Mouse (Mus musculus): ENCODE measurements at regions not wholly inside any gene's neighbourhood (a gene's known extent, or its start where the extent isn't known, plus 50 kb on each side); places are given as distances from the start of the nearest gene placed in this dataset.

DNA sequence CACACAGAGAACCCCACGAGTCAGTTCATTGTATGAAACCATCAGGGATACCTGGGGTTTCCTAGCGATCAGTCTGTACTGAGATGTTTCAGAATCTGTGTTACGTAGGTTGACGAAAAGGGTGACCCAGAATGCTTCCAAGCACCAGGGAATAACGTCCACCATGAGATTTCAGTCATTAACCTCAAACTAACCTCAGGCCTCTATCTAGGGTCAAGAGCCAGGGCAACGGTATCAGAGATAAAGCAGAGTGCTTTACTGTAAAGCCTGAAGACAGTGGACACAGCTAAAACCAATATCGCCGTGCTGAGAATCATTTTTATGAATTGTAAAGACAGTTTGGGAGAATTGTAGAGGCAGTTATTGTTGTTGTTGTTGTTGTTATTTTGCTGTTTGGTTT lies 52.9 kb upstream of the Errfi1 start:
- DNase-seq (ENCODE audit: low read depth): no peak

DNA sequence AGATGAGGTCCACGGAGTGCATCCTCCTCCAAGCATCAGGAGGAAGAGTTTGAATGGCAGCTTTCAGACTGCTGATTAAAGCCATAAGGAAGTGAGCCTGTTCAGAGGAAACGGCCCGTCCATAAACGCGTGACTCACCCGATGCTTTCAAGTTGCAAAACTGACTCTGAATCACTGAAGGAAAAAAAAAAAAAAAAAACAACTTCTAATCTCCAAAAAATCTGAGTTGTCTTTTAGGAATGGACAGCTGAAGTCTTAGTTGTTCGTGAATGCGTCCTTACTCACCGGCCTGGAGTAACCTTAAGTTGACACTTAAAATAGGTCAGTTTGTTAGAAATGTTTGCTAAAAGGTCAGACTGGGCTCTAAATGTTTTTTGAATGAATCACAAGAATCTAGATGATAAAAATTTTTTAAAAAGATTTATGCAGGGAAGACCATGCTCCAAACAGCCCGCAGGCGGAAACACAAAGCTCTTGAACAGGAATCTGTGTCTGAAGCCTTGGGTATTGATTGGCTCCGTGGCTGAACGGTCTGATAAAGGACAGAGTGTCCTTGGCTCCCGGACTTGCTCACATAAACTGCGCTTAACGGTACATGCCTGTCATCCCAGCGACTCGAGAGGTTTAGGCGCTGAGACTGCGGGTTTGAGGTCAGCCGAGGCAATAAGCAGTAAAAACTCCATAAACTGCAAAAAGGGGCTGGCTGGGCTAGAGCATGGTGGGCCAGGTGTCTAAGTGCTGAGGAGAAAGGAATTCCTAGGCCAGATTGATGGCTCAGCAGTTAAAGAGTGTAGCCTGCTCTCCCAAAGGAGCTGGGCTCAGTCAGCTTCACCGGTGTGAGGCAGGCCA lies 53.9 kb upstream of the Errfi1 start:
- DNase-seq (ENCODE audit: low read depth): no peak

DNA sequence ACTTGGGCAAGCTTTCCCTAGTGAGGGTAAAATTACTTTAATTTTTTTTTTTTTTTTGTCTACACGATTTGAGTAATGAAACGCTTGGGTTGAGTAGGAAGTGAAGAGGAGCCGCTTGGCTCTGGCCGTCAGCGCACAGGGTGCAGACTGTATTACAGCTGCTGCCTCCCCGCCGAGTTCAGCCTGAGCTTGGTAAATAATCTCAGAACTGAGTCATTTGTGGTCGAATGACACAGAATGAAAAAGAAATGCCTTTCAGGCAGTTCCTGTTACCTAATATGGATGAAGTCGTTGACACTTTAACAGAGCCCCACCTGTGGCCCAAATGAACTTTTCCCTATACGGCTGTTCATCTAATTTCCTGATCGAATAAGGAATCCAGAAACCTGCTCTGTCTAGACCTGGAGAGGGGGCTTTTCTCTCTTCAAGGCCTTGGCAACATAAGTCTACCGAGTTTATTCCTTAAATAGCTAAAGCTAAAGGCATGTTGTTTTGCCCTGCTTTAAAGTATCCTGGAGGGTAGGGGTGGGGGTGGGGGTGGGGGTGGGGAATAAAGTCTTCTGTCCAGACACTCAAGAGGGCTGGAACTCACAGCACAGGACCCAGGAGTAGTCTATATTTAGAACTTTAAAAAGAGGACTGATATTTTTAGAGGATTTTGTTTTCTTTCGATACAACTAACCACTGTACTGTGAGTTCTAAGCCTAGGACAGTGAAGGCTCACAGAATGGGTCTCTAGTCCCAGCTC lies 54.8 kb upstream of the Errfi1 start:
- no peak for DNase-seq (ENCODE audit: low read depth)

DNA sequence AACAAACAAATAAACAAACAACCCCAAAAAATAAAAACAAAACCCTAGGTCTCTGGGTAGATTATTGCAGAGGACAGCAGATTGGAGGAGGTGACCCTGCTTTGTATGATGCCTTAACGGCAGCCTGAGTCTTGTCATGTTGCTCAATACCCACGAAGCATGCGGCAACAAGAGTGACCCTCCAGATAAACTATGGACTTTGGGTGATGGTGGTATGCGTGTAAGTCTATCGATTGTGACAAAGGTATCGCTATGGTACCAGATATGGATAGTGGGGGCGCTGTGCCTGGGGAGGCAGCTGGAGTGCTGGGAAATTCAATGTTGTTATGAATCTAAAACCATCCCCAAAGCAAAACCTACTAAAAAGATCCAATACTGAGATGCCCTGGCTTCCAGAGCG lies 55.4 kb upstream of the Errfi1 start:
- DNase-seq (ENCODE audit: low read depth): no peak

DNA sequence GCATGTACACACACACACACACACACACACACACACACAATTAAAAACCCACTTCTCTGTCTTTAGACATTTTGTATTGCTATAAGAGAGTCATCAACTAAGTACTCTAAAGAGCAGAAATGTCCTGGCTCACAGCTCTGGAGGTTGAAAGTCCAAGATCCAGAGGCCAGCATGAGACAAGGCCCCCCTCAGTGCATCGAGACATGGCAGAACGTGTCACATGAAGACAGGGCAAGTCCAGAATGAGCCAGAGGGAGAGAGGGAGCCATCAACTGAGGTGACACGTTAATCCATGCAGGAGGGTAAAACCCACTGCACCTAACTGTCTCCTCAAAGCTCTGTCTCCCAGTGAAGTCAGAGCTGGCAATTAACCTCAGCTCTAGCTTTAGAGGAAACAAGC lies 56.7 kb upstream of the Errfi1 start:
- DNase-seq (ENCODE audit: low read depth): no peak

DNA sequence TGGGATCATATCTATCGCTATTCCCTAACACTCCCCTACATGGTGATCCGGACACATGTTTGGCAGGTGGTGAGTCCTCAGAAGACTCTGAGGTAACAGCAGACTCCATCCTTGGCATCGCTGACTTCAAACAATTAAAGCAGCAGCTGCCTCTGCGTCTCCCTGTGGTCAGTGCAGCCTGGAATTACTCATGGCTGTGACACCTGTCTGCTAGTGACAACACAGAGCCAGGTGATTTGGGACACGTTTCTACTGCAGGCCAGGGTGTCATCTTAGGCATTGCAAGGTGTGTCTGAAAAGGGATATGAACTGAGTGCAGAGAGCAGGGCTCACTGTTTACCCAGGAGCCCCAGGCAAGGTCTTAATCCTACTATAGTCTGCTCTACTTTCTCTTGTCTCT lies 58.8 kb upstream of the Errfi1 start:
- DNase-seq (ENCODE audit: low read depth): no peak

DNA sequence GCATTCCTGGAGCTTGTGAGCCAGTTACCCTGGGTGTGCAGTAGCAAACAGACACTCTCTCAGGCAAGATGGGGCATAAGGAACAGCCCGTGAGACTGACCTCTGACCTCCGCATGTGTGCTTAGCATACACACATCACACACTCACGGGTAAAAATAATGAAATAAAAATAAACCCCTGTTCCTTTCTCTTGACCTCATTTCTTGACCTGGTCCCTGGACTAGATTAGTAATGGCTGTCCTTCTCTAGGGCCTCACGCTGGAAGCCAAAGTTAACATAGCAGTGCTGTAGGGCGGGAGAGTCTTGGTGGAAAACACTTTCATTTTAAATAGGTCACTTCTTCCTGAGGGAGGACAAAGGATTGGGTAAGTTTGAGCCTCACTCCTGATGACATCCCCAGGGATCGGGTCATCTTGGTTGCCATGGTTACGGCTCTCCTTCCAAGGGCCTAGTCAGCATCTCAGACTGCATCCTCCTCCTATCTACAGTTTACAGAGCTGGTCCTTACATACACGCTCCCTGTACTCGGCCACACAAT lies 59.4 kb upstream of the Errfi1 start:
- no peak for DNase-seq (ENCODE audit: low read depth)

DNA sequence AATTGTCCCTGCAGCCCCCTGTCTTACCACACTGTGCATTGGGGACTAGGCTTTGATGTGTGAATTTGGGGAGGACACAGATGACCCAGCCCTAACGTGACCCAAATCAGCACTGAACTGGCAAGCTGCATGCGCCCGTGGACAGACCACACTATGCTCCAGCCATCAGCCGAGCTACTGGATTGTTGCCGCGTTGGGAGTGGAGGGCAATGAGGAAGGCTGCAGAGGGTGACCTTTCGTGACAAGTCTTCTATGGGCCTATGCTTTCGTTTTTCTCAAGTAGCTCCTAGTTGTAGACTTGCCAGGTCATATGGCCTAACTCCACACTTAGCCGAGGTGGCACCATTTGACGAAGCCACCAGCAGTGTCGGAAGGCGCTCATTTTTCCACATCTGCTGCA lies 60.6 kb upstream of the Errfi1 start:
- no peak for DNase-seq (ENCODE audit: low read depth)

DNA sequence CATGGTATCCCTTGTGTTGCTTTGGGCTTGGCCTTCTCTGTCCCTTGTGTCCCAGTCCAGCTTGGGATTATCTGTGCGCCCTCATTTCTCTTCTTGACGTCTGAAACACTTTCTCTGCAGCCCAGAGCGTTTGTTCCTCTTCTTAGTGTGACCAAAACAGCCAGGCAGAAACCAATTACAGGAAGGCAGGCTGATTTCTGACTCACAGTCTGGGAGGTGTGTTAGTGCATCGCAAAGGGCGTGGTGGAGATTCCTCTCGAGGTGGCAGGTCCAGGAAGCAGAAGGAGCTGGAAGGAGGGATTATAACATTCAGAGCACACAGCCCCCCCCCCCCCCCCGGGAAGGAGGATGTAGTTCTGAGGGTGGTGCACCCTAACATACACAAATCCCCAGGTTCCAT lies 64.6 kb upstream of the Errfi1 start:
- no peak for DNase-seq (ENCODE audit: low read depth)

DNA sequence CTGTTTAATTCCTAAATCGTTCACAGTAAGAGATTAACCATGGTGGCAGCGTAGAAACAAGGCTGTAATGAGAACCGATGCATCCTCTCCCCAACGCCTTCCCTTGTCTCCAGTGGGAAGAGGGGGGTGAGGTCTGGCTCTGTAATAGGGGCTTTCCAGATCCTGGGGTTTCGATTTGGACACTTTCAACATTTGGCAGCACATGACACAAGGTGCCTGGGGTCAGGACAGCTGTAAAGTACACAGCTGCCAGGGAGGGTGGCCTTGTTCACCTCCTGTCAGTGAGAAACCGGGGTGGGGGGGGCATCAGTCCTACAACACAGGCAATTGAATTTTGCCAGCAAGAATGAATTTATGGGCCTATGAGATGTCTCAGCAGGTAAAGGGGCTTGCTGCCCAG lies 66.6 kb upstream of the Errfi1 start:
- DNase-seq (ENCODE audit: low read depth): no peak

DNA sequence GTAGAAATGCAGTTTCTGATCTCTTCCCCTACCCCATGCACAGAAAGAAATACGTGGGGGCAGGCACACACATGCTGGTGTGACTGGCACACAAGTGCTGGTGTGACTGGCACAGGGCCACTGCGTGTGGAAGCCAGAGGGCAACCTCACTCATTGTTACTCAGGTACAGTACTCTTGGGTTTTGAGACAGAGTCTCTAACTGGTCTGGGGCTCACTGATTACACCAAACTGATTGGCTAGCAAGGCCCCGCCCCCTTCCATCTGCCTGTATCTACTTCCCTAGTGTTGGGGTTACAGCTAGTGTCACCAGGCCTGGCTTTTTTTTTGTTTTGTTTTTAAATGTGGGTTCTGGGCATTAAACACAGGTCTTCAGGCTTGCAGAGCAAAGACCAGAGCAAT lies 67.1 kb upstream of the Errfi1 start:
- no peak for DNase-seq (ENCODE audit: low read depth)

DNA sequence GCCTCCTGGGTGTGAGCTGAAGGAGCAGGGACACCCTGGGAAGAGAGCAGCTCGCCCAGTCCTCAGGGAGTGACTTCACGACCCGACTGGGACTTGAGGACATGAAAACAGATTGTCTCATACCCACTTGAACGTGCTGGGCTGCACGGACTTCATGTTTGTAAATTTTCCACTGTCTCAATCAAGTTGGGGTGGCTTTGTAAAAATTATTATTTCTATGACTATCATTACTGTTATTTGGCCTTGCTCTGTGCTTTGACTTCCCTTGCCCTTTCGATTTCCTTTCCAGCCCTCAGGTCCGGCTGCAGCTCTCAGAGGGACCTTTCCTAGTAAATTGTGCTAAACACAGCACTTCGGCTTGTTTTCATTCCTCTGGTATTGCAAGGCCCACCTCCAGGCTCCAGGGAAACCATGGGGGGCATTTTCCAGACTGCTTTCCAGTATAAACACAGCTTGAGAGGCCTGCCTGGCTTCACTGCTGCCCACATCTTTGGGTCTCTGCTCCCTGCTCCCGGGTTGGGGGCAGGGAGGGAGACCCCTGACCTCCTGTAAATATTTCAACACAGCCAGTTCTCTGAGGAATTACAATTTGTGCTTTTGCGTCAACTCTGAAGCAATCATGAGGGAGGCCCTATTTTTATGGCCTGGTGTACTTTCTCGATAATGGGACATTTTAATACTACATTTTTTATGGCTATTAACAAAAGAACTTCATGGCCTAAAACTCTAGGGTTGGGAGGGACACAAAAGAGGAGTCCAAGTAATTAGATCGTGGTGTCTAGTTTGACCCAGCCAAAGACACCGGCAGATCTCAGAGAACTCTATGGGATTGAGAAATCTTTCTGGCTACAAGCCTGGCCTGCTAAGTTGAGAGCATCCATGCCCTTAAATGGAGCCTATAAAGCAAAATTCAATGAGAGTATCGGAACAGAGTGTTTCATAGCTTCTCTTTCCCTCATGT lies 68.9 kb upstream of the Errfi1 start:
- DNase-seq (ENCODE audit: low read depth): no peak

DNA sequence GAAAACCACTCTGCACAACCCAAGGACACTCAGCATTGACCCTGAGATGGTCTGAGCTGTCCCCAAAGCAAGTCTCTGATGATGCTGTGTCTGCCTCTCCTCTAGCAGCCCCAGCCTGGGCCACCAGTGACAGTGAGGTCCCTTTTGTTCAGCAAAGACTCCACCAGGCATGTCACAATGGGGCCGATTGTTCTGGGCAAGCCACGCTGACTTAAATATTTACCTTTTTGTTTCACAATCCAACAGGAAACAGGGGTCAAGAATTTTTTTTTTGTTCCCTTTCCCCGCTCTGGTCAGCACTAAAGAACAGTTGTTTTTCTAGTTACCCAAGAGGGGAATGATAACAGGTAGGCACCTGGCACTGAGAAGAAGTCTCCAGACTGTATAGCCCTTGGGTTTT lies 72.4 kb upstream of the Errfi1 start:
- no peak for DNase-seq (ENCODE audit: low read depth)

DNA sequence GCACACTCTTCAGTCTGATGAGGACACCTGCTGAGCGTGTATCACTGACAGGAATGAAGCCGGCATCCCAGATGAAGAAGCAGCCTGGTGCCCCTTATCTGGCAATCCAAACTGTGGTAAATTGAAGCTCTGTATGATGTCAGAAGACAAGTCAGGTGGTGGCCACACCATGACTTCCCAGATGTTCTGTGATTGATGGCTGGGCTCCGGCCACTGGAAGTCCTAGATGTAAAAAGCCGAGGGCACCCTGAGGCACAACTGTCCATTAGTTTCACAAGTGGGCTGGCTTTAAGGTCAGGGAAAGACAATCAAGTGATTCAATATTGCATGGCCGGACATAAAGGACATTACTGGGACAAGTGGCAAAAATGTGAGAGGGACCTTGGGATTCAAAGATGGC lies 74.4 kb upstream of the Errfi1 start:
- DNase-seq (ENCODE audit: low read depth): no peak

DNA sequence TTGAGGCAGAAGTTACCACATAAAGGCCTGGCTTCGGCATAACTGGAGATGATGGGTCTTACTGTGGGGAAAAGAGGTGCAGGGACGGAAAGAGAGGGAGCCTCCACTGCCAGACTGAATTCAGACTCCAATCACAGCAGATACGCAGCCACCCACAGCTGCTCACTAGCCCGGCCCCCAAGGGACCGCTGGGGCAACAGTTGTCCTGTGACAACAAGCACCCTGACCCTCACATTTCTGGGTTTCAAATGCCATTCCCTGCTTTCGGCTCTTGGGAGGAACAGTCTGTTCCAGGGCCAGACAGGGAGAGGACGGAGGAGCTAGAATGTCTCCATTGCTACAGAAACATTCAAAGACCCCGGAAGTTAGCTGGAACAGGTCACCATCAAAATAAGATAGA lies 75.0 kb upstream of the Errfi1 start:
- DNase-seq (ENCODE audit: low read depth): no peak

DNA sequence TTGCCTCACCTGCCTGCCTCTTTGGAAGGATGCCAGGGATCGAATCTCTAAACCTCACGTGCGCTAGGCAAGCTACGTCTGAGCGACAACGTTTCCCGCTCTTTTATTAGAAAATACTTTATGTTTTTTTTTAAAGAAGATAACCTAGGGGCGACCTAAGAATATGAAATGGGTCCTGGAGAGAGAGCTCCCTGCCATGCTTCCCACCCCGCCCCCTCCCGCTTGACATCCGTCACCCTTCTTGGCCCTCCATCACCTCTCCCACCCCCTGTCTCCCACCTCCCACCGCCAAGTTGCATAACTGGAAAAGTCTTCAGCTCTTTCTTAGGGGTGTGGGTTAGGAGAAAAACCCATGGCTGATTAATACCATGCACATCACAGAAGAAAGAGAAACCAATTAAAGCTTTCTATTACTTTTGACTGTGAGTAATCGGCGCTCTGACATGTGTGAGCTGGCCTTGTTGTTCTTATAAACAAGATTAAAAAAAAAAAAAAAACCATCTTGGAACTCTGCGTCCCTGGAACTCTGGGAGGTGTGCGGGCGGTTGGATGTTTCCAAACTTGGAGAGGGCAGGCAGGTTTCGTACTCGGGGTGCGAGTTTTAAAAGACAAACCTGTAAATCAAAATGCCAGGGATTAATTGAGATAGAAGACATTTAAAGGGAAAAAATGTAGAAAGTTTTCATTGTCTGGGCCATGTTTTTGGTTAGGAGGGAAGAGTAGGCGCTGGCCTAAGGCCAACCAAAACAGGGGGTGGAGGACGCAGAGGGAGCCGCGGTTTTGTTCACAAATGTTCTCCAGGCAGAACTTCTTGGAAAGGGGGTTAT lies 77.8 kb upstream of the Errfi1 start:
- DNase-seq (ENCODE audit: low read depth): no peak

DNA sequence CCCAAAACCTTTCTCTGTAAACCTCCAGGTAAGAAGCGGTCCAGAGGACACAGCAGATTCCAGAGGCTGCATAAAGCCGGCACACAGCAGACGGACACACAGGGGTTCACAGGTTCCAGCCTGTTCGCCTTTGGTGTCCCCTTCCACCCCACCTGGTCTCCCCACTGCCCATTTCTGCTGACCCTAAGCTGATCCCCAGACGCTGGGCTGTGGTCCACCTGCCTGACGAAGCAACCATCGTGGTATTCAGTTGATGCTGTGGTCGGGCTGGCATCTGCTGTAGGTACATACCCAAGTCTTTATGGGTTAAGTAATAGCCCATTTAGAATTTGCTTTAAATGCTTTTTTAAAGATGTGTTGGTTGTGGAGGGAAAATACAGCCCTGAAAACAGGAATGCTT lies 78.4 kb upstream of the Errfi1 start:
- DNase-seq (ENCODE audit: low read depth): no peak

DNA sequence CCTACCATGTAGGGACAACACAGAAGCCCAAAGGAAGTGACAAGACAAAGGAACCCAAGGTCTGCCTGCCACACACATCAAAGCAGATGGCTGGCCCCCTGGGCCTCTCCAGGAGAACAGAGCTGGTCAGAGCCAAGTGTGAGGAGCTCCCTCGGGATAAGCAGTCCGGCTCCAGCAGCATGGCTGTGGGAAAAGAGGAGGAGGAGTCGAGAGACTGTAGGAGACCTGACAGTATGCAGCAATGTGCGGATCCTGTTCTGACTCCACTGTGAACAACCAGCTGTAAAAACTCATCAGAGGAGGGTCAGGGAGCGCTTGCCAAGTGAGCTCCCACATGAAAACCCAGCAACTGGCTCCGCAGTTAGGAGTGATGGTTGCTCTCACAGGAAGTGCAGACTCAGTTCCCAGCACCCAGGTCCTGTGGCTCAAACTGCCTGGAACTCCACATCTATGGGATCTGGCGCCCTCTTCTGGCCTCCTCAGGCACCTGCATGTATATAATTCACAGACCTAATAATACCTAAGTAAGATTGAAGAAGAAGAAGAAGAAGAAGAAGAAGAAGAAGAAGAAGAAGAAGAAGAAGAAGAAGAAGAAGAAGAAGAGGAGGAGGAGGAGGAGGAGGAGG lies 79.3 kb upstream of the Errfi1 start:
- DNase-seq (ENCODE audit: low read depth): no peak

DNA sequence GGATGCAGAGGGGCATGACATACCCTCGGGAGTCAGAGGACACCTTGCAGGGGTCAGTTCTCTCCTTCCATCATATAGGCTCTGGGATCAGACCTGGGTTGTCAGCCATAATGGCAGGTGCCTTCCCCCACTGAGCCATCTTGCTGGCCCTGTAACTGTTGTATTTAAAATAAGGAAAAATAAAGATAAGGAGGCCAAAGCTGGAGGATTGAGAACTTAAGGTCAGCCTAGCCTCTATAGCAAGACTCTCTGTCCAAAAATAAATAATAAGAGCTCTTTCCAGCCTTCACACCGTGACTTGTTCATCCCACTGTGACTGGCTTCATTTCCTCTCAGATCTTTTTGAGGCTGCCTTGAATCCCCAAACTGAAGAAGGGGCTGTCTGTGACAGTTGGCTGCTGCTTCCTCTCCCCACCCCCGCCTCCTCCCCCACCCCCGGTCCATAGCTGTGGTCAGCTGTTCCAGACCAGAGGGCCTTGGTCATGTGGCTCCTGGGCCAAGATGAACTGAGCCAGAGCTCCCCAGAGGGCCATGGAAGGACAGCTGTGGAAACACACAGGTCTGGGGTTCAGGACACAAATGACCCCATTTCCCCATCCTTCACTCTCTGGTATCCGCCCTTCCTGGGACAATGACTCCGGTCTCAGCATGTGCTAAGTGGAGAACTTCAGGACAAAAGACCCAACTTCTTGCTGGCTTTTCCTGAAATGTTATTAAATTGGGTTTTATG lies 81.6 kb upstream of the Errfi1 start:
- DNase-seq (ENCODE audit: low read depth): no peak

DNA sequence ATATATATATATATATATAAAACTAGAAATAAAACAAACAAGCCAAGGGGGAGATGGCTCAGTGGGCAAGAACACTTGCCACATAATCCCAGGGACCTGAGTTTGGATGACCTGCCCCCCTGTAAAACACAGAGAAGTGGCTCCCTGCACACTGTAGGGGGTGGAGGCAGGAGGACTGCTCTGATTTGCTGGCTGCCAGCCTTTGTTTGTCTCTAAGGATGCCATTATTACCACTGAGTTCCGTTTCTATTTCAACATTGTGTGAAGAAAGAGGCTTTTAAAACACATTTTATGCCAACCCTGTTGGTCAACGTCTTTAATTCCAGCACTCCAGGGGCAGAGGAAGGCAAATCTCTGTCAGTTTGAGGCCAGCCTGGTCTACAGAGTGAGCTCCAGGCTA lies 82.2 kb upstream of the Errfi1 start:
- DNase-seq (ENCODE audit: low read depth): no peak

Measured in gonadal fat pad, adult 2 months (tissue).